Mouse (Mus musculus) MEL (cell line): ENCODE data around the gene Cd52.

ENCODE experiments used
- BHLHE40 ChIP-seq: IDR thresholded peaks from 2 replicates; pipeline ENCODE4 v1.6.1; 2012; ENCODE audit warnings: low read depth, mild to moderate bottlenecking, inconsistent platforms, low read length, improper control_type of control experiment, borderline replicate concordance
- CTCF ChIP-seq, 3 experiments: IDR thresholded peaks in 2 of 3; conservative IDR thresholded peaks in 1 of 3; 2 replicates each; pipeline ENCODE4 v1.5.1; 2011 to 2012; ENCODE audit warnings: low read length in 3 of 3, low read depth in 2 of 3, mild to moderate bottlenecking in 2 of 3, improper control_type of control experiment in 1 of 3, inconsistent platforms in 1 of 3, mixed read lengths in 1 of 3, moderate library complexity in 1 of 3; ENCODE audit not compliant: control insufficient read depth in 1 of 3, insufficient read depth in 1 of 3, poor library complexity in 1 of 3, severe bottlenecking in 1 of 3
- ELF1 ChIP-seq: IDR thresholded peaks from 2 replicates; pipeline ENCODE4 v1.6.1; 2014; ENCODE audit warnings: low read depth, mild to moderate bottlenecking, inconsistent platforms, low read length, improper control_type of control experiment, moderate library complexity
- EP300 ChIP-seq, 2 experiments: IDR thresholded peaks; 2 replicates each; pipeline ENCODE4 v1.6.1; 2011; ENCODE audit warnings: improper control_type of control experiment in 2 of 2, low read length in 2 of 2, low read depth in 1 of 2, mild to moderate bottlenecking in 1 of 2
- POLR2A ChIP-seq, 2 experiments: IDR thresholded peaks; 2 replicates each; pipeline ENCODE4 v1.6.1; 2011 to 2012; ENCODE audit warnings: low read length in 2 of 2, mild to moderate bottlenecking in 2 of 2, control low read depth in 1 of 2, improper control_type of control experiment in 1 of 2, low read depth in 1 of 2, moderate library complexity in 1 of 2; ENCODE audit not compliant: control insufficient read depth in 1 of 2, insufficient read depth in 1 of 2, poor library complexity in 1 of 2
- SIN3A ChIP-seq: IDR thresholded peaks from 2 replicates; pipeline ENCODE4 v1.6.1; 2012; ENCODE audit warnings: low read length, improper control_type of control experiment, inconsistent platforms
- USF1 ChIP-seq: IDR thresholded peaks from 2 replicates; pipeline ENCODE4 v1.6.1; 2014; ENCODE audit warnings: low read depth, mild to moderate bottlenecking, inconsistent platforms, low read length, improper control_type of control experiment, moderate library complexity

DNA sequence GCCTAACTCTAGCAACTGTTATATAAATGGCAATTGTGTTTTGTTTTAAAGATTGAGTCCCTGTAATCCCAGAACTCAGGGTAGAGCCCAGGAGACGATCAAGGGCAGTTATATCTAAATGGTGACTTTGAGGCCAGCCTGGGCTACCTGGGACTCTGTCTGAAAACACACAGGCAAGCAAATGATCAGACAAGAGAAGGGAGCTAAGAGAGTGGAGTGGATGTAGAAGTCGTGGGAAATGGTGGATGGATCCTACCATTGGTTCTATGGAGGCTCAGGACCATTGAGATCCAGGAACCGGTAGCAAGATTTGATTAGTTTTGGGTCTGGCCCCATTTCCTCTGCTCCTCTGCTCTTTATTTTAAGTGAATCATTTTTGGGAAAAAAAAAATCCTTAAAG, 1.2 kb upstream of the Cd52 start:
- TF ChIP-seq ELF1, result no peak
- TF ChIP-seq EP300 (IDR thresholded peaks at IDR 0.05; ENCODE audit: low read depth in 1 of 2, low read length in 2 of 2), result no peak
- no peak for TF ChIP-seq USF1
- no peak for TF ChIP-seq CTCF (IDR thresholded peaks at IDR 0.05 in 2 of 3, conservative IDR thresholded peaks at IDR 0.05 in 1 of 3; ENCODE audit: control insufficient read depth in 1 of 3, insufficient read depth in 1 of 3, low read depth in 2 of 3, low read length in 3 of 3, poor library complexity in 1 of 3, severe bottlenecking in 1 of 3)
- TF ChIP-seq POLR2A (IDR thresholded peaks at IDR 0.05; ENCODE audit: control insufficient read depth in 1 of 2, insufficient read depth in 1 of 2, low read depth in 1 of 2, low read length in 2 of 2, poor library complexity in 1 of 2), result no peak
- TF ChIP-seq SIN3A, result no peak
- TF ChIP-seq BHLHE40, result no peak
